Mouse (Mus musculus): ENCODE data around the gene Ahdc1. TPM values are rescaled to one million over a fixed set of nuclear protein-coding genes. Genes with fewer than 3 reads are reported as not detected.

The Ahdc1 gene
- polyA plus RNA-seq, 1 experiment from 2014 or later = 4.9 TPM

GRCm38 (mm10) chr4:133052995-133053572 lies 42.0 kb downstream of the Ahdc1 start:
- ATAC-seq (ENCODE audit: low FRiP score) (no peak), DNase-seq (ENCODE audit: low spot score, missing footprints) (no peak)
- H3K4me3 ChIP-seq (ENCODE audit: low read depth, low read length) = no peak overlapping the region
- H3K27me3 ChIP-seq (ENCODE audit: control insufficient read depth, insufficient read depth, low read length) = no peaks in the 10 kb centered on the region
- no peak overlapping the region for H3K9ac ChIP-seq (ENCODE audit: low read length)
- 85% methylated on average over 13 of the region's 13 CpGs for WGBS
- no peak overlapping the region for H3K27ac ChIP-seq (ENCODE audit: low read depth, low read length)
- H3K36me3 ChIP-seq (ENCODE audit: control insufficient read depth, insufficient read depth, low read length) = no peaks in the 10 kb centered on the region
- H3K4me1 ChIP-seq (ENCODE audit: control insufficient read depth, insufficient read depth, low read length) = peaks cover 37% of the 10 kb centered on the region
- no peak overlapping the region for H3K4me2 ChIP-seq
- H3K9me3 ChIP-seq (ENCODE audit: control insufficient read depth, low read length) = no peaks in the 10 kb centered on the region

GRCm38 (mm10) chr4:133054530-133054929 lies 43.5 kb downstream of the Ahdc1 start:
- H3K4me1 ChIP-seq (ENCODE audit: control insufficient read depth, insufficient read depth, low read length) = peaks cover 24% of the 10 kb centered on the region
- ATAC-seq (ENCODE audit: low FRiP score) (no peak), DNase-seq (ENCODE audit: low spot score, missing footprints) (no peak)
- WGBS = 83% methylated on average over 6 of the region's 6 CpGs
- no peaks in the 10 kb centered on the region for H3K36me3 ChIP-seq (ENCODE audit: control insufficient read depth, insufficient read depth, low read length)
- H3K27me3 ChIP-seq (ENCODE audit: control insufficient read depth, insufficient read depth, low read length) = no peaks in the 10 kb centered on the region
- H3K27ac ChIP-seq (ENCODE audit: low read depth, low read length) = no peak overlapping the region
- no peak overlapping the region for H3K9ac ChIP-seq (ENCODE audit: low read length)
- H3K9me3 ChIP-seq (ENCODE audit: control insufficient read depth, low read length) = no peaks in the 10 kb centered on the region
- no peak overlapping the region for H3K4me3 ChIP-seq (ENCODE audit: low read depth, low read length)
- H3K4me2 ChIP-seq = no peak overlapping the region

DNA sequence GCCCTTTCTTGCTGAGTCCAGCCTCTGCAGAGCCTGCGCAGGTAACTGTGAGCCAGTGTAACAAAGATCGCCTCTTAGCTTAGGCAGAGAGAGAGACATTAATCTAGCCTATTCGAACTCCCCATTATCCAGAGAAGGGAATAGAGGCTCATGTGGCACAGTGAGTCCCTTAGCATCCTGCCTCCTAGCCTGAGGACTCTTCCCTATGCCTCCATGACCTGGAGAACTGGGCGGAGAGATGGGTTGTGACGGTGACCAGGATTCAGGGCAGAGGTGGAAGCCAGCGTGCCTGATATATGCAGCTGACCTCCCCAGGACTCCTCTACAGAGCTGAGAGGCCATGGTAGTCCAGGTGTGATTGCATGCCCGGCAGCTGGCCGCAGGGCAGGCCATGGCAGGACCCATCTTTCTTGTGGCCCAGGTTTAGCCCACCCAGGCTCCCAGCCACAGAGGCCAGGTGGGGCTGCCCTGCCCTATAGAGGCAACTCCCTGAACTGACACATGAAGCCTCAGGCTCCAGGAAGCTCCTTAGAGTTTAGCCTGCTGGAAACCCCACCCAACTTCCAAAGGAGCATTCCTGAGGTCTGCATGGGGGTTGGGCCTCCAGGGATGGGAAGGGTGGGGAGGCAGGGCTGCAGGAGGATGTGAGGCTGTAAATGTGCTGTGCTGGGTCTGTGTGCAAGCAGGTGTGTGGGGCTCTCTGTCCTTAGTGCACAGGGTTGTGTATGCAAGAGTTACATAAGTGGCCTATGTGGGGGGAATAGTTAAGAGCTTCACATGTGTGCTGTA lies 44.3 kb downstream of the Ahdc1 start:
- ATAC-seq (ENCODE audit: low FRiP score) = no peak
- H3K4me1 ChIP-seq (ENCODE audit: control insufficient read depth, insufficient read depth, low read length) = peaks cover 25% of the 10 kb centered on the region
- H3K36me3 ChIP-seq (ENCODE audit: control insufficient read depth, insufficient read depth, low read length) = no peaks in the 10 kb centered on the region

DNA sequence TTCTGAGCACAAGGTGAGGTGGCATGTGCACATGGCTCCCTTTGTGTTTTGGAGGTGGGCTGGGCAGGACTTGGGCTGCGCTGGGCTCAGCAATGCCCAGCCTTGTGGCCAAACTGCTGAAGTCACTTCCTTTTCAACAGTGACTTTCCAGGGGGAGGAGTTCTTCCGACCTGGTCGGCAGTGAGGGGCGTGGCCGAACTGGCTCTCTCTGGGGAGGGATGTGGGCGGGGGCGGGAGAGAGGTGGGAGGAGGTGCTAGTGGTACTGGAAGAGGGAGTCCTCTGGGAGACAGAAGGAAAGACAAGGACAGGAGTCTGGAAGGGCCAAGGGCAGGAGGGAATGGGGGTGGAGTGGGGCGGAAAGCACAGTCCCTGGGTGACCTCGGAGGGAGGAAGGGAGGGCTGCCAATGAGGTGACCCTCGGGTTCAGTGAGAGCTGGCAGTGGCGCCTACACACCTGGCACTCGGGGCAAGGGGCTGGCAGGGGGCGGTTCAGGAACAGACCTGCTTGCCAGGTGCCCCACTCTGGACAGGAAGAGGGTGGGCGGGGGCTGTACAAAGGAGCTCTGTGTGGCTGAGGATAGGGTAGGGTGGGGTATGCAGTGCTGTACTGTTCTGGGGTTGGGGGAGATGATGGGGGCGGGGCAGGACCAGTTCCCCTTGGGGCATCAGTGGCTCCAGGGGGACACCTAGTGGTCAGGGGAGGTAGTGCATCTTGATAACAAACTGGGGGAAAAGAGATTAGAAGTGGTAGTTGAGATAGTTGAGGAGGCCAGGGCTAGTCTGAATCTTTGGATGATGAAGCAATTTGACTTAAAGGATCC lies 45.2 kb downstream of the Ahdc1 start:
- no peaks in the 10 kb centered on the region for H3K27me3 ChIP-seq (ENCODE audit: control insufficient read depth, insufficient read depth, low read length)
- H3K4me1 ChIP-seq (ENCODE audit: control insufficient read depth, insufficient read depth, low read length) = peaks cover 24% of the 10 kb centered on the region
- peaks cover 2% of the 10 kb centered on the region; the same call in 1 of the 2 replicates for H3K36me3 ChIP-seq (ENCODE audit: control insufficient read depth, insufficient read depth, low read length)
- peak; percentile 74 for ATAC-seq (ENCODE audit: low FRiP score)
- WGBS = 7% methylated on average over 15 of the region's 15 CpGs
- H3K9me3 ChIP-seq (ENCODE audit: control insufficient read depth, low read length) = no peaks in the 10 kb centered on the region
- H3K4me3 ChIP-seq (ENCODE audit: low read depth, low read length) = no peak overlapping the region
- no peak overlapping the region for H3K27ac ChIP-seq (ENCODE audit: low read depth, low read length)
- no peak overlapping the region for H3K4me2 ChIP-seq
- peak; percentile 98 for DNase-seq (ENCODE audit: low spot score, missing footprints)
- H3K9ac ChIP-seq (ENCODE audit: low read length) = no peak overlapping the region

More for the DNA sequence above, 44.3 kb downstream of the Ahdc1 start:
- H3K27ac ChIP-seq (ENCODE audit: low read depth, low read length) = no peak overlapping the region
- no peak for DNase-seq (ENCODE audit: low spot score, missing footprints)
- H3K27me3 ChIP-seq (ENCODE audit: control insufficient read depth, insufficient read depth, low read length) = no peaks in the 10 kb centered on the region
- H3K9ac ChIP-seq (ENCODE audit: low read length) = no peak overlapping the region
- H3K9me3 ChIP-seq (ENCODE audit: control insufficient read depth, low read length) = no peaks in the 10 kb centered on the region
- WGBS = 72% methylated on average over 8 of the region's 8 CpGs
- no peak overlapping the region for H3K4me2 ChIP-seq
- no peak overlapping the region for H3K4me3 ChIP-seq (ENCODE audit: low read depth, low read length)

- DNase-seq (ENCODE audit: low spot score, missing footprints) (no peak), ATAC-seq (ENCODE audit: low FRiP score) (no peak; the same call in 1 of the 2 replicates)
- Histone ChIP-seq H3K4me2 (no peak overlapping the region), H3K27ac (ENCODE audit: low read depth, low read length) (no peak overlapping the region), H3K9me3 (ENCODE audit: control insufficient read depth, low read length) (no peaks in the 10 kb centered on the region), H3K4me1 (ENCODE audit: control insufficient read depth, insufficient read depth, low read length) (peaks cover 13% of the 10 kb centered on the region), H3K27me3 (ENCODE audit: control insufficient read depth, insufficient read depth, low read length) (no peaks in the 10 kb centered on the region), H3K4me3 (ENCODE audit: low read depth, low read length) (no peak overlapping the region), H3K9ac (ENCODE audit: low read length) (no peak overlapping the region), H3K36me3 (ENCODE audit: control insufficient read depth, insufficient read depth, low read length) (peaks cover 8% of the 10 kb centered on the region)
- WGBS = 31% methylated on average over 7 of the region's 7 CpGs
Measured at GRCm38 (mm10) chr4:133057389-133058122, 46.5 kb downstream of the Ahdc1 start.

DNA sequence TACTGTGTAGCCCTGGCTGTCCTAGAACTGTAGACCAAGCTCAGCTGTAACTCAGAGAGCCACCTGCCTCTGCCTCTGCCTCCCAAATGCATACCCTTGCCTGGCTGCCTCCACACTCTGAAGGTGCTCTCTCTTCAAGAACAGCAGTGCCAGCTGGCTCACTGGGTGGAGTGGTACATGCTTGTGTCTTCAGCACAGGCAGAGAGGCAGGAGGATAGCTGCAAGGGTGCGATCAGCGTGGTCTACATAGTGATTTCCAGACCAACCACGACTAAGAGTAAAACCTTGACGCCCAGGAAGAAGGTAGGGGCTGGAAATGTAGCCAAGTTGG lies 47.0 kb downstream of the Ahdc1 start:
- no peak overlapping the region for H3K9ac ChIP-seq (ENCODE audit: low read length)
- 87% methylated on average over 4 of the region's 4 CpGs for WGBS
- H3K4me2 ChIP-seq = no peak overlapping the region
- no peaks in the 10 kb centered on the region for H3K27me3 ChIP-seq (ENCODE audit: control insufficient read depth, insufficient read depth, low read length)
- H3K9me3 ChIP-seq (ENCODE audit: control insufficient read depth, low read length) = no peaks in the 10 kb centered on the region
- H3K36me3 ChIP-seq (ENCODE audit: control insufficient read depth, insufficient read depth, low read length) = peaks cover 13% of the 10 kb centered on the region
- DNase-seq (ENCODE audit: low spot score, missing footprints) (no peak), ATAC-seq (ENCODE audit: low FRiP score) (no peak)
- H3K4me1 ChIP-seq (ENCODE audit: control insufficient read depth, insufficient read depth, low read length) = peaks cover 13% of the 10 kb centered on the region
- H3K4me3 ChIP-seq (ENCODE audit: low read depth, low read length) = no peak overlapping the region
- H3K27ac ChIP-seq (ENCODE audit: low read depth, low read length) = no peak overlapping the region

- no peak overlapping the region for H3K4me3 ChIP-seq (ENCODE audit: low read depth, low read length)
- no peak overlapping the region for H3K4me2 ChIP-seq
- peaks cover 13% of the 10 kb centered on the region for H3K4me1 ChIP-seq (ENCODE audit: control insufficient read depth, insufficient read depth, low read length)
- no peaks in the 10 kb centered on the region for H3K9me3 ChIP-seq (ENCODE audit: control insufficient read depth, low read length)
- DNase-seq (ENCODE audit: low spot score, missing footprints) (no peak), ATAC-seq (ENCODE audit: low FRiP score) (no peak)
- no peak overlapping the region for H3K9ac ChIP-seq (ENCODE audit: low read length)
- WGBS = 76% methylated on average over 11 of the region's 11 CpGs
- no peak overlapping the region for H3K27ac ChIP-seq (ENCODE audit: low read depth, low read length)
- no peaks in the 10 kb centered on the region for H3K27me3 ChIP-seq (ENCODE audit: control insufficient read depth, insufficient read depth, low read length)
- H3K36me3 ChIP-seq (ENCODE audit: control insufficient read depth, insufficient read depth, low read length) = peaks cover 15% of the 10 kb centered on the region
Measured at GRCm38 (mm10) chr4:133058513-133059480, 47.7 kb downstream of the Ahdc1 start.

DNA sequence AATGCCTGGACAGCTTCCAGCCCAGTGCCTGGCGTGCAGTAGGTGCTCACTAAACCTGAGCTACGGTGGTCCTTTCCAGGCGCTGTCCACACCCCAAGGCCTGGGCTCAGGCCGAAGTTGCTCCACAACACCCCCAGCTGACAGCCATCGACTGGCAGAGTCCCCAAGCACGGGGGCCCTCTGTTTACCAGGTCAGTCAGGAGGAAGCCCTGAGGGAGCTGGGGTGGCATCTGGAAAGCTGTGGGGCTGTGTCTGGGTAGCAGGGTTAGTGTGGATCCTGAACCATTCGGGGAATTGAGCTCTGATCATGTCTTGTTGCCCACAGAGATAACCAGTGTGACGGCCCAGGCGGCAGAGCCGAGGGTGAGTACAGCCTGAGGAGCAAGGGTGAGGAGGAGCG lies 49.6 kb downstream of the Ahdc1 start:
- no peak overlapping the region for H3K9ac ChIP-seq (ENCODE audit: low read length)
- H3K36me3 ChIP-seq (ENCODE audit: control insufficient read depth, insufficient read depth, low read length) = peaks cover 23% of the 10 kb centered on the region
- no peak for DNase-seq (ENCODE audit: low spot score, missing footprints)
- H3K4me2 ChIP-seq = no peak overlapping the region
- no peak for ATAC-seq (ENCODE audit: low FRiP score)
- H3K27ac ChIP-seq (ENCODE audit: low read depth, low read length) = no peak overlapping the region
- no peaks in the 10 kb centered on the region for H3K9me3 ChIP-seq (ENCODE audit: control insufficient read depth, low read length)
- peaks cover 12% of the 10 kb centered on the region for H3K4me1 ChIP-seq (ENCODE audit: control insufficient read depth, insufficient read depth, low read length)
- 92% methylated on average over 11 of the region's 11 CpGs for WGBS
- H3K27me3 ChIP-seq (ENCODE audit: control insufficient read depth, insufficient read depth, low read length) = no peaks in the 10 kb centered on the region
- H3K4me3 ChIP-seq (ENCODE audit: low read depth, low read length) = no peak overlapping the region
